Mouse (Mus musculus): ENCODE data around the gene Gm10282.

The Gm10282 gene

DNA sequence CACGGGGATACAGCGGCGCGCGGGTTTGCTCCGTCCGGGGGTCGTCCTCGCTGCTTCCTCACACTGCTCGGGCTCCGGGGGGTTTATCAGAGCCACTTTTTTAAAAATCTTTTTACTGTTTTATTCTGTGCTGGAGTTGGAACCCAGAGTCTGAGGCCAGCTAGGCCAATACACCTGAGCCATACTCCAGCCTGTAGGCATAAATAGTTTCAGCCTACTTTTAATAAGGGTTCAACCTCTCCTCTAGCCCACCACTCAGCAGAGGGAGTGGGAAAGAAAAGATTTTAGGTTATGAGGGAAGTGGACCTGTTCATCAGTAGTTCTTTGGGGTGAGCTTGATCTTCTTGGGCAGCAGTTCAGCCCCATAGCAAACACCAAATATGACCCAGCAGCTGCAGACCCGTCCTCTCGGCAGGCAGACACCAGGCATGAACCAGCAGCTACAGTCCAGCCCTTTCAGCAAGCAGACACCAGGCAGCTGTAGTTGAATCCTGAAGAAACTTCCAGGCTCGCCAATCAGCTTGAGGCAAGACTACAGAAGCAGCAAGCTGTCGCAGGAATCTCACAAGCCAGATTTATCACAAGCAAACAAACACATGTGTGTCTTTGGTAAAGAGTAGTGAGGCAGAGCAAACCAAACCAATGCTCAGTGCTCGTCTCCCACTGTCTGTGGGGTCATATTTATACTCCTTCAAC is at the start of gene Gm10282:
Gene Gm10282, minus strand, starts transcription at position 51 of the 696 bp plus-strand sequence.
- Histone ChIP-seq H3K36me3 (ENCODE audit: control insufficient read depth, insufficient read depth, low read length, poor library complexity, severe bottlenecking) (no peaks in the 10 kb centered on the region), H3K27me3 (ENCODE audit: control insufficient read depth, insufficient read depth, low read length, poor library complexity, severe bottlenecking) (no peaks in the 10 kb centered on the region)
- DNase-seq (ENCODE audit: low read depth, low spot score), result no peak

DNA sequence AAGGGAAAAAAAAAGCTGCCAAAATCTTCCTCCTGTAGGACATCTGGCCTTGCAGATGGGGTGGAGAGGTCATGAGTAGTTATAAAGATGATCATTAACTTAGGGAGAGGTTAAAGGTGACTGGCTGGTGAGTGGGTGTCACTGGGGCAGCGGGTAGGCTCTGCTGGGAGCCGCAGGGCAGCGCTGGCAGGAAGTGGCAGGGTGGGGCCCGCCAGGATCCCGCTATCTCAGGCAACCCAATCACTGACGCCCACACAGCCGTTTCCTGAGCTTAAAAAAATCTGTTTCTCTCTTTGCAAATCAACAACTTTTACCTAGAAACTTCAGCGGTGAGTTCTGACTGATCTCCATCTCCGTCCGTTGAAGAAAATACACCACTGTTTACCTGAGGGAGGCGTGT is 49.2 kb upstream of the Gm10282 start:
- no peaks in the 10 kb centered on the region for H3K27me3 ChIP-seq (ENCODE audit: control insufficient read depth, insufficient read depth, low read length, poor library complexity, severe bottlenecking)
- H3K36me3 ChIP-seq (ENCODE audit: control insufficient read depth, insufficient read depth, low read length, poor library complexity, severe bottlenecking), result no peaks in the 10 kb centered on the region
- peak; percentile 80 for DNase-seq (ENCODE audit: low read depth, low spot score)

DNA sequence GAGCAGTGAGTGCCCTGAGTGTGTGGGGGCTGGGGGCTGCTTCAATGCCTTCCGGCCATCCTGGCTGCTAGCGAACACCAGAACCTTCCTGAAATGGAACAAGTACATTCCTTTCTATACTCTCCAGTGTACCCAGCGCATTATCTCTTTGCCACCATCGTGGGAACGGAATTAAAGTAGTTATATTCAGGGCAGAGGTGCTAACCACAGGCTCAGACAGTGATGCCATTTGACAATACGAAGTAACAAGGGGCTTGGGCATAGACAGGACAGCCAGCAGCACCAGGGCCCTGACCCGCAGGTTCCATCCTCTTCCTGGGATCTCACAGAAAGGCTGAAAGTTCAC is 48.6 kb upstream of the Gm10282 start:
- DNase-seq (ENCODE audit: low read depth, low spot score), result no peak
- Histone ChIP-seq H3K36me3 (ENCODE audit: control insufficient read depth, insufficient read depth, low read length, poor library complexity, severe bottlenecking) (no peaks in the 10 kb centered on the region), H3K27me3 (ENCODE audit: control insufficient read depth, insufficient read depth, low read length, poor library complexity, severe bottlenecking) (no peaks in the 10 kb centered on the region)

DNA sequence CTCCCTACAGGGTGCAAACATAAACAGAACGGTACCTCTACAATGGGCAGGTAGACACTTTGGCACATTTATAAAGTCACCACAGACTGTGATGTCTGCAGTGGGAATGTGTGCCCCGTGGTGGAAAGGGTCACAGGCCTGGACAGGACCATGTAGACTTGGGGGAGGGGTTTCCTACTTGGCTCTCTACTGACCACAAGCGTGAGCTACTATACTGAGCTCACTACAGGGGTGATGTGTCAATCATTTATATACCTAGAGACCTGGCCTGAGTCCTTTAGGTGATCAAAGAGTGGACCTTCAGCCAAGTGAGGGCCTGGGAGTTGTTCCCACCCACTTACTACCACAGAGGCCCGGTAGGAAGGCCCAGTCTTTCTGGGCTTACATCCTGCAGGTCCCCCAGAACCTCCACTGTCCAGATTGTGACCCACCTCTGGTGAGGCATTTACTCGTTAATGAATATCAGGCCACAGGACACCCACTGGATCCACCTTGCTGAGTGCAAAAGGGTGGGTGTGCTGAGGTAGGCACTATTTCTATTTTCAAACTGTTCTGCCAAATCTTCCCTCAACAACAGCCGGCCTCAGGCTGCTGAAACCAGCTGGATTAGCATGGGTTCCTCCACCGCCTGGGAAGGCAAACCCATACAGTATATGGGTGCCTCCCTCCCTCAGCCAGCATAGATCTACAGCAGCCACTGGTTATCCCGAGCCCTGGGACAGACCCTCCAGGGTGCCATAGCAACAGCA is 48.1 kb upstream of the Gm10282 start:
- H3K36me3 ChIP-seq (ENCODE audit: control insufficient read depth, insufficient read depth, low read length, poor library complexity, severe bottlenecking), result no peaks in the 10 kb centered on the region
- DNase-seq (ENCODE audit: low read depth, low spot score), result no peak

DNA sequence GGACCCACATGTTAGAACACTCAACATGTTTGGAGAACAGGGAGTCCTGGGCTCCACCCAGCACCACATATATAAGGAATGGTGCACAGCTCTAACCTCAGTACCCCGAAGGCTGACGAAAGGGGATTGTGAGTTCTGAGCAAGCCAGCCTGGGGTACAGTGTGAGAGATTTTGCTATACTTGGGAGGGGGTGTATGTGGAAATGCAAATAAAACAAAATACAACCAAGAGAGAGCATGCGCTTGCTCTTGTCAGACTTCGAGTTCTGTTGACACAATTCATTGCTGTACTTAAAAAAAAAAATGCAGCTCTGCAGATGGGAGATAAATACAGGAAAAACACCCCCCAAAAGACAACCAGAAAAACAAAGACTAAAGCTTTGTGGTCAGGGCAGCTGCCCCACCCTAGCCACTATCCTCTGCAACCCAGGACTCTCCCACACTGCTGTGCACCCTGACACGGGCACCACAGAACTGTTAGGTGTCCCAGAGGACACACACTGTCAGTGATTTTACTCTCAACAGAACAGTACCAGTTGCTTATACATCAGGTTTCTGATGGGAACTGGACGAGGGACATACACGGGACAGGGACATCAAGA is 46.4 kb upstream of the Gm10282 start:
- no peak for DNase-seq (ENCODE audit: low read depth, low spot score)
- H3K36me3 ChIP-seq (ENCODE audit: control insufficient read depth, insufficient read depth, low read length, poor library complexity, severe bottlenecking), result no peaks in the 10 kb centered on the region
- H3K27me3 ChIP-seq (ENCODE audit: control insufficient read depth, insufficient read depth, low read length, poor library complexity, severe bottlenecking), result no peaks in the 10 kb centered on the region

More for the DNA sequence above, 48.1 kb upstream of the Gm10282 start:
- H3K27me3 ChIP-seq (ENCODE audit: control insufficient read depth, insufficient read depth, low read length, poor library complexity, severe bottlenecking), result no peaks in the 10 kb centered on the region

DNA sequence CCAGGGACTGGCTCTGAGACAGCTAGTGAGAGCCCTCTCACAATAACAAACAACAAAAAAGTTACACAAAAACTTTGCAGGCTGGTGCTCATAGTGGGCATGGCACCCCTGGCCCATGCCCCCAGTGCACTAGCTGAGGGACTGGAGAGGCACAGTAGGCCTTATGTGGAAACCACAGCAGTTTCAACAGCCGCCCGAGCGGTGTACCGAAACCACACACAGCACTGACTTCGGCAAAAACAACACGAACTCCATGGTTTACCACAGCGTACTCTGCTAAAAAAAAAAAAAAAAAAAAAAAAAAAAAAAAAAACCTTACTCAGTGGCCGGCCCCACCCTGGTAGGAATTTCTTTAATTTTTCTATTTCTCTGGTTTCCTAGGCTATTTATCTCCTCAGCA is 45.7 kb upstream of the Gm10282 start:
- Histone ChIP-seq H3K27me3 (ENCODE audit: control insufficient read depth, insufficient read depth, low read length, poor library complexity, severe bottlenecking) (no peaks in the 10 kb centered on the region), H3K36me3 (ENCODE audit: control insufficient read depth, insufficient read depth, low read length, poor library complexity, severe bottlenecking) (no peaks in the 10 kb centered on the region)
- peak; percentile 78 for DNase-seq (ENCODE audit: low read depth, low spot score)

DNA sequence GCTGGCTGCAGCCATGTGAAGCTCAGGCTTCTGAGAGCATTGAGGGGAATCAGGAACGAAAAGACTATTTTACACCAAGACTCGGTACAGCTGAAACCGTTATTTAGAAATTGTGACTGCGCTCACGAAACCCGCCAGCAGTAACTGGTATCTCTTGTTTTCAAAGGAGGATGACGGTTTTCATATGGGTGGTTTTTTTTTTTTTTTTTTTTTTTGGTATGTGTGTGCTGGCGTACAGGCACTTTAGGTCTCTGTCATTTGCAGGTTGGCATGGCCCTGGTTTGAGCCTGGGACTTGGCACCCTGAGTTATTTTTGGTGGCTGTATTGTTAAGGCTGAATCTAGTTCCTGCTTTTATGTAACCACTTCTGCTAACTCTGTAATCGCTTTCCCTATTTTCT is 44.8 kb upstream of the Gm10282 start:
- peak; percentile 44 for DNase-seq (ENCODE audit: low read depth, low spot score)
- H3K36me3 ChIP-seq (ENCODE audit: control insufficient read depth, insufficient read depth, low read length, poor library complexity, severe bottlenecking), result no peaks in the 10 kb centered on the region

DNA sequence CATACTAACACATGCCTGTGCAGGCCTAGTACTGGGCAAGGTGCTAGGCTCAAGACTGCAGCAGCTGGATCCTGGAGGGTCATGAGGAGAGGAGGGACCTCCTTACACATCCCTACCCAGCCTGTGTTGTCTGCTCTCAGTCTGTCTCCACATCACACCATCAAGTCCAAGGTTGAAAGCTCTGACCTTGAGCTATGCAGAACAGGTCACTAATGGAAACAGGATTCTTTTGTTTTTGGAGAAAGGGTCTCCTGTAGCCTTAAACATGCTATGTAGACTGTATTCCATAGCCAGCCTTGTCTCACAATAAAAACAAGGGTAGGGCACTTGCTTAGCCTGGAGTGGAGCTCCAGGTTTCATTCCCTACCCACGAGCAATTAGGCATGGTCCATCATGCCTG is 43.9 kb upstream of the Gm10282 start:
- no peak for DNase-seq (ENCODE audit: low read depth, low spot score)
- Histone ChIP-seq H3K36me3 (ENCODE audit: control insufficient read depth, insufficient read depth, low read length, poor library complexity, severe bottlenecking) (no peaks in the 10 kb centered on the region), H3K27me3 (ENCODE audit: control insufficient read depth, insufficient read depth, low read length, poor library complexity, severe bottlenecking) (no peaks in the 10 kb centered on the region)

More for the DNA sequence above, 44.8 kb upstream of the Gm10282 start:
- H3K27me3 ChIP-seq (ENCODE audit: control insufficient read depth, insufficient read depth, low read length, poor library complexity, severe bottlenecking), result no peaks in the 10 kb centered on the region

DNA sequence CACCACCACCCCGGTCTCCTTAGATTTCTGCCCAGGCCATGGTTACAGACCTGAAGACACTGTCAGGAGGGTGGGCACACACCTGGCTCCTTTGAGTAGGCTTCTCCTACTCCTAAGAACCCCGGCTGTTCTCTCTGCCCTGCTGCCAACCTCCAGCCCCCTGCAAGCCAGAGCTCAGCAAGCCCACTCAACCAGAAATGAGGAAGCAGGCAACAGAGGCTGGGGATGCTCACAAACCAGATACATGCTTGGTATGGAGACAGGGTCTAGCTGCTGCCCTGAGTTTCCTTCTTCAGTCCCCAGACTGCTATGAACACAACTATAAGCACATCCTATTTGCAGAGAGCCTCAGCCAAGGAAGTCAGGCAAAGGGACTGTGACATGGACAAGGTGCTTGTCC is 43.1 kb upstream of the Gm10282 start:
- Histone ChIP-seq H3K36me3 (ENCODE audit: control insufficient read depth, insufficient read depth, low read length, poor library complexity, severe bottlenecking) (no peaks in the 10 kb centered on the region), H3K27me3 (ENCODE audit: control insufficient read depth, insufficient read depth, low read length, poor library complexity, severe bottlenecking) (no peaks in the 10 kb centered on the region)
- peak; percentile 67 for DNase-seq (ENCODE audit: low read depth, low spot score)

DNA sequence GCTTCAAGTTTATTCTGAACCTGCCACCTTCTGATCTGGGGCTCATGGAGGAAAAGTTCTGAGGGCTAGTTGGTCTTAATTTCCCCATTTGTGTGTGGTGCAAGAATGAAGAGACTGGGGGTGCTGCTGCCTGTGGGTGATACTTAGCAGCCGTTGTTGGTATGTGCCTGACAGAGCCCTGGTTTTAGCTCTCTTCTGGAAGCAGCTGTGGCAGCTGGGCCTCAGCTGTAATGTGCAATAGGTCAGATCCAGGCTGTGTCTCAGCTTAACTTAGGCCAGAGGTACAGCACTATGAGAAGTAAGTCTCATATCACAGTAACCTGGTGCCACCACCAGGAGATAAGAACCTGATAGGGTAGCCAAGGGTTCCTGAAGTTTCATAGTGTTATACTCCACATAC is 42.5 kb upstream of the Gm10282 start:
- Histone ChIP-seq H3K36me3 (ENCODE audit: control insufficient read depth, insufficient read depth, low read length, poor library complexity, severe bottlenecking) (no peaks in the 10 kb centered on the region), H3K27me3 (ENCODE audit: control insufficient read depth, insufficient read depth, low read length, poor library complexity, severe bottlenecking) (no peaks in the 10 kb centered on the region)
- DNase-seq (ENCODE audit: low read depth, low spot score), result no peak

DNA sequence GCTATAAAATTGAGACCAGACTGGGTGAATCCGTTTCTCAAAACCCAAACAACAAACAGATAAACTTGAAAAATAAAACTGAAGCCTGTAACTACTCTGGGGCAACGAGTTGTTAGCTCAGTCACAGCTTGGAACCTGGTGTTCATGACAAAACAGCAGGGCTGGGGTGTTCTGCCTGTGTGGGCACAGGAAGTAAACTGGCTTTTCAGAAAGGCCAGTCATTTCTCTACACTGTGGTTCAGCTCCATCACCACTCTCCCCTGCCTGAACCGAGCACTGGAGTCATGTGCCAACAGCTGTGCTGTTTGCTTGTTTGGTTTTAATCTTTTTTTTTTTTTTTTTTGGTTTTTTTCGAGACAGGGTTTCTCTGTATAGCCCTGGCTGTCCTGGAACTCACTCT is 38.7 kb upstream of the Gm10282 start:
- Histone ChIP-seq H3K36me3 (ENCODE audit: control insufficient read depth, insufficient read depth, low read length, poor library complexity, severe bottlenecking) (no peaks in the 10 kb centered on the region; the same call in 1 of the 2 replicates), H3K27me3 (ENCODE audit: control insufficient read depth, insufficient read depth, low read length, poor library complexity, severe bottlenecking) (no peaks in the 10 kb centered on the region)
- peak; percentile 70 for DNase-seq (ENCODE audit: low read depth, low spot score)

DNA sequence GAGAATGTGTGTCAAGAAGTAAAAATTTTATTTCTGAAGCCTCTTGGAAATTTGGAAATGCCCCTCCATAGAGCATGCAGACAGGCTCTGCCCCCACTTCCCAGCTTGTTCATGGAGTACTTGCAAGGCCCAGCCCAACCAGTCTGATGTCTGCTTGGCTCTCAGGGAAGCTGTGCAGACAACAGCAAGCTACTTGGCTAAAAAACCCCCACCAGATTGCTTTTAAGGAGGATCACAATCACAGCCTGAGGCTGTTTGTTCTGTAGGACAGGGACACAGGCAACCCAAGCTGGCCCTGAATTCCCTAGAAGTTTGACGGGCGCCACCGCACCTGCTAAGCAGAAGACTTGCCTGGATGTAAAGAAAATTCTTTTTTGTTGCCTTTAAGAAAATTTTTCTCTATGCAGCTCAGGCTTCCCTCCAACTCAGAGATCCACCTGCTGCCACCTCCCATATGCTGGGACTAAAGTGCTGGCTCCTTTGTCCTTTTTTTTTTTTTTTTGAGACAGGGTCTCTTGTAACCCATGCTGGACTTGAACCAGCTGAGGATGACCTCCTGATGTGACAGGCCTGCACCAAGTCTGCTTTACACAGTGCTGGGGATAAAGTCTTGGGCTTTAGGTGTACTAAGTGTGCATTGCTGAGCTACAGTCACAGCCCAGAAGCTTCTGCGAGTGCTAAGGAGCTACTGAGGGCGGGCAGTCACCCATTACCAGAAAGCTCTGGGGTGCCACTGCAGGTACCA is 37.7 kb upstream of the Gm10282 start:
- no peak for DNase-seq (ENCODE audit: low read depth, low spot score)
- no peaks in the 10 kb centered on the region; the same call in 1 of the 2 replicates for H3K36me3 ChIP-seq (ENCODE audit: control insufficient read depth, insufficient read depth, low read length, poor library complexity, severe bottlenecking)
- H3K27me3 ChIP-seq (ENCODE audit: control insufficient read depth, insufficient read depth, low read length, poor library complexity, severe bottlenecking), result no peaks in the 10 kb centered on the region

DNA sequence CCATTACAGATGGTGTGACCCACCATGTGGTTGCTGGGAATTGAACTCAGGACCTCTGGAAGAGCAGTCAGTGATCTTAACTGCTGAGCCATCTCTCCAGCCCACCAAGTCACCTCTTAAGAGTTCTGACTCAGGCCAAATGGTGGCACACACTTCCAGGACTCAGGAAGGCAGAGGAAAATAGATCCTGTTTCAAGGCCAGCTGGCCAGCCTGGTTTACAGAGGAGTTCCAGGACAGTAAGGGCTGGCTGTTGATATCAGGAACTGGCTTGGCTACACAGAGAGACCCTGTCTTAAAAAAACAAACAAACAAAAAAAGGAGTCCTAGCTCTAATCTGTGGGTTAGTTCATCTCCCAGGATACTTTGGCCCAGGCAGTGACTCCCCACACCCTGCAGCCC is 32.0 kb upstream of the Gm10282 start:
- no peaks in the 10 kb centered on the region; the same call in none of the 2 replicates for H3K36me3 ChIP-seq (ENCODE audit: control insufficient read depth, insufficient read depth, low read length, poor library complexity, severe bottlenecking)
- no peak for DNase-seq (ENCODE audit: low read depth, low spot score)

DNA sequence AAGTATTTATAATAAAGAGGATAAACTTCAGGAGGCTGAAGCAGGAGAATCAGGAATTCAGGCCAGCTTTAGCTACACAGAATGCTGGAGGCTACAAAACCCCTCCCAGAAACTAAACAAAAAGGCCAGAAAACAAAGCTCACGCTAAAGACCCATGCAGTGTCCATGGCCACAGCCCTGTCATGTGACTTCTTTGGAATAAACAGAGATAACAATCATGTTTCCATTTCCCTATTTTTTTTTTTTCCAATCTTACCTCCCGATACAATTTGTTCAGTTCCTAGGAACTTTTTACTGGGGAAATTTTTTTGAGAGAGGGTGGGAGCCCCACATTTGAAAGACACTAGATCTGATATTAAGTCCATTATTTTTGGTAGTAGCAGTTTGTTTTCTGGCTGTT is 31.2 kb upstream of the Gm10282 start:
- no peaks in the 10 kb centered on the region for H3K27me3 ChIP-seq (ENCODE audit: control insufficient read depth, insufficient read depth, low read length, poor library complexity, severe bottlenecking)
- DNase-seq (ENCODE audit: low read depth, low spot score), result no peak
- H3K36me3 ChIP-seq (ENCODE audit: control insufficient read depth, insufficient read depth, low read length, poor library complexity, severe bottlenecking), result no peaks in the 10 kb centered on the region; the same call in none of the 2 replicates

More for the DNA sequence above, 32.0 kb upstream of the Gm10282 start:
- no peaks in the 10 kb centered on the region for H3K27me3 ChIP-seq (ENCODE audit: control insufficient read depth, insufficient read depth, low read length, poor library complexity, severe bottlenecking)
